Mouse (Mus musculus) layer of hippocampus, postnatal 36 days (tissue): Measurements from ENCODE around the gene Prm3. TPM values are rescaled to one million over a fixed set of nuclear protein-coding genes. Genes with fewer than 3 reads are reported as not detected.
"Not testable (repeated sequence)": the region's sequence is repeated elsewhere in the genome, so short reads cannot be mapped to it uniquely, and the experiment has no call there.

Experiments used
- DNase-seq, 2 experiments: peaks; one replicate each; pipeline ENCODE4 v3.0.0; 2022
- total RNA-seq, 2 experiments: library from RNA; stranded (reverse); gene quantifications; 2 replicates each; pipeline ENCODE4 v1.2.3; 2021

Prm3 gene
- not detected for total RNA-seq

DNA sequence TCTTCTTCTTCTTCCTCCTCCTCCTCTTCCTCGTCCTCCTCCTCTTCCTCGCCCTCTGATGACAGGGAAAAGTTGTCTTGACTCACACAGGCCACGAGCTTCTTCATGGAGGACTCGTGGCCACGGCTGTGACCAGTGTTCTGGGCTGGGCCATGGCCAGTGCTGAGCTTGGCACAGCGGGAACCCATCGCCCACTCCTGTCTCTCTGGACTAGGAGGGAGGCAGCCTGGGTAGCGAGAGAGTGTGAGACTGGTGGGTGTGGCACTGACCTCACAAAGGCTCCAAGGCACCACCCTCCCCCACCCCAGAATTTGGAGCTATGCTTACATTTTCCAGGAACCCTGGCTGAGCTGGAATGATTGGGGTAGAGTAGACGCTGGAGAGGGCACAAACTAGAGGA, at the start of gene Prm3:
Gene Prm3, minus strand, starts transcription at position 213 of the 400 bp plus-strand sequence.
- no peak for DNase-seq

DNA sequence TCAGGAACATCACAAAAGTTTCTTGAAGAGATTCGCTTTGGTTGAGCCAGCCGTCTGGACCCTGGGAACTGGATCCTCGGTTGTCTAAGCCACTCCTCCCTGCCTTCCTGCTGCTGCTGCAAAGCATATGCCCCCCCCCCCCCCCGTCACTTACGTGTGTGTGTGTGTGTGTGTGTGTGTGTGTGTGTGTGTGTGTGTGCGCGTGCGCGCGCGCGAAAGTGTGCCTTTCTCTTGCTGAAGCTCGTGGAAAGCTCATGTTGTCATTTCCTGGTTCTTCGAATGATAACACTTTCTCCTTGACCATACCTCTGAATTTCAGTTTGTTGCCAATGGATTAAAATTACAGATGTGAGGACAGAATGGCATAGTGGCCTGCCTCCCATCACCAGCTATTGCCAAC, 49.3 kb upstream of the Prm3 start:
- no peak for DNase-seq

DNA sequence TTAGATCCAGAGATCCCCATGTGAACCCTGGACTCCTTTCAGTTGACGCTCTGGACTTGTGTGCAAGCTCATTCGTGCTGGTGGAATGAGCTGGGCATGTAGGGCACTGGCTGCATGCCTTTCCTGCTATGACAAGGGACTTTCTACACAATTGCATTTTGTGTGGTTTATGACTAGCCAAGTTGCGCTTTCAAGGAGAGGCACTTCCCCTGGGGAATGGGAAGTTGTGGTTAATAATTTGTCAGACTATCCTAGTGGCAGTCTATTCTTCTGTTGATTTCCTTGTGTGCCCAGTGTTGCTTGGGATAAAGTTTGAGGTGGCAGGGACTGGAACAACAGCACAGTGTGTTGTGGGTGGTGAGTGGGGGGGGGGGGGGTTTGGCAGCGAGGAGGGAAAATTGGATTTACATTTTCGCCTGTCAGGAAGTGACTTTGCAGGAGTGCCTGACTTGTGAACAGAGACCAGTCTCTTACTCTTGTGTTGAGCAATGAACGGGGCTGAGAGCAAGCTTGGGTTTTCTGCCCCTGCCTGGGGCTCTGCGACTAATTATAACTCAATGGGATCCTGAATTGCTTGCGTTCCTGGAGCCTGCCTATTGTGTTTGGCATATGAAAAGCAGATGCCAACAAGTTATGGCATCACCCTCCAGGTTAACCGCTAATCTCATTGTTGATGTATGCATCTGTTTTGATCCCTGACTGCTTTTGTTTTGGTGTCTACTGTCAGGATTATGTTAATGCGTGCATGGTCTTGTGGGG, 48.0 kb upstream of the Prm3 start:
- no peak for DNase-seq

DNA sequence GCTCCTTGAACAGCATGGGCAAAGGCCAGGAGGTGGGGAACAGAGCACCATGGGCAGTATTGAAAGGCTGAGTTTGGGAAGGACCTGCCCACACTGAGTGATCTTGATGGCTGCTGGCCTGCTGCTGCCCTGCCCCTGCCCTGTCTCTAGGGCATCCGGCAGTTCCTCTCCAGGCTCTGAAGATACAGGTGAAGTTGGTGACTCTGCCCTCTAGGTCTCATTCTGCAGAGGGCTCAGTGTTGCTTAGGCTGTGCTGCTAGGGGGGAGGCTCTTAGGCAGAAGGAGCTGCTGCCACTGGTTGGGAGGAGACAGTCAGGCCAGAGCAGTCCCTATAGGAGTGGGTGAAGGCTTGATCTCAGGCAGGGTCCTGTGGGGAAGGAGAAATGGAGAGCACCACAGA, 47.2 kb upstream of the Prm3 start:
- no peak for DNase-seq

DNA sequence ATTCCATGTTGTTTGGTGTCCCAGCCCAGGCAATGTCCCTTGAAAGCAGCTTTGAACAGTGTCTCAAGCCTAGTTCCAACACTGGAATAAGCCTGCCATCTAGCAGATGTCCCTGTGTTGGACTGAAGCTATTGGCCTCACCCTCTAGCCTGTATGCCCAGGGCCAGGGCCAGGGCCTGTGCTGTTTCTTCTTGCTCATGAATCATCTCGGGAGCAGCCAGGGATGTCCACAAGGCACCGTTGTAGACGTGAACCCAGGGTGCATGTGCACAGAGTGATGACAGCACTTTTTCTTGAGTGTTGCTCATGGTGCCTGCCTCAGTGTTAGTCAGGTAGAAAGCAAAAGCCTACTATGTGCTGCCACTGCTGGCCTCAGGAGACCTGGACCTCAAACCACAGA, 46.5 kb upstream of the Prm3 start:
- DNase-seq = no peak

DNA sequence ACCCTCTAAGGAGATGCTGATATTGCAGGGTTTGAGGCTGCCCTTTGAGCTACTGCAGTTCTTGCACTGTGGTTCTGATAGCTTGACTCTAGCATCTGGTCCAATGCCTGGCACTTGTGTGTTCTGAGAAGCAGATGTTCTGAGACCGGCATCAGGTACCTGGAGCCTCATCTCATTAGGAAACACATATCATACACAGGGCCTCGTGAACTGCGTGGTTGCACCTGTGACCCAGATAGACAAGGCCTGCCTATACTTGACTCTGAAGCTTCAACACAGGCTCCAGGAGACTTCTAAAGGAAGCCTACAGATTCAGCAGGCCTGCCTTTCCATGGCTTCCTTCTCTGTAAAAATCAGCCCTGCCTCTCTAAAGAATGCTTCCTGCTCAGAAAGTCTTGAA, 45.7 kb upstream of the Prm3 start:
- DNase-seq = no peak

DNA sequence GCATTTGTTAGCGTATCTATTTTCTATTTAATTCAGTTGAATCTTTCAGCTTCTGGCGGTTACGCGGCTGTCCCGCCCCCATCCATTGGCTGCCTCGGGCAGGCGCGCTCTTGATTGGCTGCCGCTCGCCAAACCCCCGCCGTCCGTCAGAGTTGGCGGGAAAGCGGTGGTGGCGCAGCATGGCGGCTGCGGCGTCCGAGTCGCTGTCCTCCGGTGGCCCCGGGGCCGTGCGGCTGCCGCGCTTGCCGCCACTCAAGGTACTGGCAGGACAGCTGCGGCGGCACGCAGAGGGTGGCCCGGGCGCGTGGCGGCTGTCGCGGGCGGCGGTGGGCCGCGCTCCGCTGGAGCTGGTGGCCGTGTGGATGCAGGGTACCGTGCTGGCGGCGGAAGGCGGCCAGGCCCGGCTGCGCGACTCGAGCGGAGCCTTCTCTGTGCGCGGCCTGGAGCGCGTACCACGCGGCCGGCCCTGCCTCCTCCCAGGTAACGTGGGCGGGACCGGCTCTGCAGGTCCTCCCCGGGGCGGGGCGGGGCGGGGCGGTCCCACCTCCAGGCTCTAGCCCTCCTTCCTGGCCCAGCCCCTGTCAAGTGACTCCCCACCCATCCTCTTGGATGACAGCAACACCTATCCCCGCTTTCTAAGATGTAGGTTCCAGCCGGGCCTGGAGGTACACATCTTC, 44.3 kb upstream of the Prm3 start, which contains the start of gene Rmi2:
Gene Rmi2, plus strand, starts transcription at position 149 of the 677 bp plus-strand sequence.
- DNase-seq = peak; percentile 81 to 82

DNA sequence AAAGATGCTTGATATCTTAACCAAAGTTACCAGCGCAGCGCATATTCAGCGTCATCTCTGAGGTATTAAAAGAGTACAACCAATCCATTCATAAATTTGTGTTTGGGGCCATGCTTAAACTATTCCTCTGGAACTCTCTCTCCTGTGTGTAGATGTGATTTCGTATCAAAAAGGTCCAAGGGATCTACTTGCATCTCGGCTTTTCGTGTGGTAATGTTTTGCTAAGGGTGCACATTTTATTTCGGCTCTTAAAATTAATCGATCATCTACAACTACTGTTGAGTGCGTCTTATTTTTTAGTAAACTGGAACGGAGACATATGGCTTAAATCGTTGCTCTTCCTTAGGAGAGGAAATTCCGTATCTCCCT, 43.8 kb upstream of the Prm3 start:
- DNase-seq = no peak

DNA sequence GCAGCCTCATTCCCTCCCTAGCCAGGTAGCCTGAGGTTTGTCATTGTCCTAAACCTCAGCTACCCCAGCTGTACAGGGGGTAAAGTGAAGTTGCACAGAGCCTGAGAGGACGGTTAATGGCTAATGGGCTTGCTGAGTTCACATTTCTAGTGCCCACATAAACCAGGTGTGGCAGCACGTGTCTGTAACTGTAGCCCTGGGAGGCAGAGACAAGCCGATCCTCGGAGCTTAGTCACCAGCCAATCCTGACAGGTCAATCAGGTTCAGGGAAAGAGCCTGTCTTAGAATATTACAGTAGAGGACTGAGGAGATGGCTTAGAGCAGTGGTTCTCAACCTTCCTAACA, 37.7 kb upstream of the Prm3 start:
- DNase-seq = no peak

DNA sequence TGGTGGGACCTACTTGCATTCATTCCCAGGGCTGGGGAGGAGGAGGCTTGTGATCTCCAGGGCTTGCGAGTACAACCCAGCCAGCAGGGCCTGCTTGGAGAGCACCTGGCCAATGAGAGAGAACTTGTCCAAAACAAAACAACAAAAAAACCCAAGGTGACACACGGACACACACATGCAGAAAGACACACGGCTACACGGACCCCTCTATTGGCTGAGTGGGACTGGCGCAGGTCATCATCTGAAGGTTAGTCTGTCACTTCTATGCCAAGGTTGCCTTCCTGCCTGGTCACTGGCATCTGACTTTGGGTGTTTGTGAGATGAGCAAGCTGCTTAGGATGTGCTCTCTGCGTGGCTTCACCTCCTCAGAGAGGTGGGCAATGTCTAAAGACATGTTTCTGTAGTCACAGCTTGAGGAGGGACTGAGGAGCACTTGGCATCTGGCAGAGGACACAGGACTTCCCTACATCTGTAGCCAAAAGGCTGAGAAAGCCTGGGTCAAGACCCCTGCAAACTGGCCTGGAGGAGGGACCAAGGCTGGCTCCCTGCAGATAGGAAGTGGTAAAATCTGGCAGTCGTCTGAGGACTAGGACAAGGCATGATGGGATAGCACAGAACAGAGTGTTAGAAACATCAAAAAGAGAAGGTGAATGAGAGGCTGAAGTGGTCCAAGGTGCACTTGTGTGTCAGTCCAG, 37.2 kb upstream of the Prm3 start:
- DNase-seq = no peak

DNA sequence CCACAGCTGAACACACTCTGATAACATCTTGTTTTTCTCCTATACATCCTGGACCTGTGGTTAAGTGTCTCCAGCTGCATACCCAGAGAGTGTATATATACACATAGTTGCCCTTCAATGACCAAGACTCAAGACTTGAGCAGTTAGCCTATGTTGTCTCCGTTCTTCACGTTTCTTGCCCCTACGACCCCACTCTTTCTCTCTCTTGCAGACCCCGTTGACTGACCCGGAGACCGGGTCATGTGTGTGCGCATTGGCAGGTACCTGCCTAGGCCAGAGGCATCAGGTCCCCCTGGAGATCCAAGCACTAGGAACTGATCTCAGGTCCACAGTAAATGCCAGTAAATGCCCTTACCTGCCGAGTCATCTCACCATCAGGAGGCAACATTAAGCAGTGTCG, 36.6 kb upstream of the Prm3 start:
- no peak for DNase-seq

DNA sequence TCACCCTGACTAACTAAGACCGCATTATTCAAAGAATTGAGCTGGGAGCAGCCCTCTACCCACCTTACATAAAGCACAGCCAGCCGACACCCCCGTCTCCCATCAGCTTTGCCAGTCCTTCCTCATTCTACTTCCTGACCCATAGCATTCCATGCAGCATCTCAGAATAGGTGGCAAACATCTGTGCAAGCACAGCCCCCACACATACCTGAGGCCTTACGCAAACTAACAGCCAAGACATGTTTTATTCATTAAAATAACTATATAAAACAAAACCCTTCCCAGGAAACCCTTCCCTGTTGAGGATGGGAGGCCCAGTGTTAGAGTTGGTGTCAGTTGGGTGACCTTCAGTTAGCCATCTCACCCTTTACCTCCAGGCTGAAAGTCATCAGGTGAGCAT, 35.1 kb upstream of the Prm3 start:
- no peak for DNase-seq

DNA sequence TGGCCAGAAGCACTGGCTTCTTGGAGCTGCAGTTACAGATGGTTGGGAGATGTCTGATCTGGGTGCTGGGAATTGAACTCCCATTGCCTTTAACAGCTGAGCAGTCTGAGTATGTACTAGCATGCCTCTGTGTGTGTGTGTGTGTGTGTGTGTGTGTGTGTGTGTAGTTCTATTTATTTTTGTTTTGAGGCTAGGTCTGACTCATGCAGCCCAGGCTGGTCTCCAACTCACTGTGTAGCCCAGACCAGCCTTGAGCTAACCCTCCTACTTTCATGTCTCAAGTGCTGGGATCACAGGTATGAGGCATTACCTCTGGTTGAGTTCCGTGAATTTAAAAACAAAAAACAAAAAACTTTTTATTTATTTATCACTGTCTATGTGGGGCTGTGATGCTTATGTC, 33.8 kb upstream of the Prm3 start:
- no peak for DNase-seq

DNA sequence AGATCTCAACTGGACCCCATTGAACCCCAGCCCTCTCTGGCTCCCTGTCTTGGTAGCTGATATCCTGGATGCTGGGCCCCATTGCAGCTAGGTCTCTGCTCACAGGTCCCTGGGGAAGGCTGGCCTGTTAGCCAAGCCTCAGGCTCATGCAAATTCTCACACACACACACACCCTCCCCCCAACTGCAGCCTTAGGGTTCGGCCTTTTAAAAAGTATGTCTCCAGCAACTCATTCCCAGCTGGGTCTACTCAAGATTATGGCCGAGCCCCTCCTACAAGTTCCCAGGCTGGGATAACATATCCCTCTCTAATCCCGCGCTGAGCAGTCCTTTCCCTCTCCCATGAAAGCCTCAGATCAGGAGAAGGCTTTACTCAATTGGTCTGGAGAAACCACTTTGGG, 30.7 kb upstream of the Prm3 start:
- DNase-seq = no peak

DNA sequence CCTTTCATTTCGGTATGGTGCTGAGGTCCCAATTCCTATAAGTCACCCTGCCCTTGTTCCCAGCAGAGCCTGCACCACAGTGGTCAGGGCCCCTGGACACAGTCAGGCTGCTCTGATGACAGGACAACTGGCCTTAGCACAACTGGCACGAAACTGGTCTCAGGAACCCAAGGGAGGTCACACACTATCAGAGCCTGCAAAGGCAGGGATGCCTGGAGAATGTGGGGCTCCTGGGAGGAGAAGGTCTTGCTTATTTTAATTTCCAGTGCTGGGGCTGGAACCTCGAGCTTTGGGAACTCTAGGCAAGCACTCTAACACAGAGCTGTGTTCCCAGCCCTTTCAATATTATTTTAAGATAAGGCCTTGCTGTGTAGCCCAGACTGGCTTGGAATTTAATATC, 29.3 kb upstream of the Prm3 start:
- DNase-seq = no peak

DNA sequence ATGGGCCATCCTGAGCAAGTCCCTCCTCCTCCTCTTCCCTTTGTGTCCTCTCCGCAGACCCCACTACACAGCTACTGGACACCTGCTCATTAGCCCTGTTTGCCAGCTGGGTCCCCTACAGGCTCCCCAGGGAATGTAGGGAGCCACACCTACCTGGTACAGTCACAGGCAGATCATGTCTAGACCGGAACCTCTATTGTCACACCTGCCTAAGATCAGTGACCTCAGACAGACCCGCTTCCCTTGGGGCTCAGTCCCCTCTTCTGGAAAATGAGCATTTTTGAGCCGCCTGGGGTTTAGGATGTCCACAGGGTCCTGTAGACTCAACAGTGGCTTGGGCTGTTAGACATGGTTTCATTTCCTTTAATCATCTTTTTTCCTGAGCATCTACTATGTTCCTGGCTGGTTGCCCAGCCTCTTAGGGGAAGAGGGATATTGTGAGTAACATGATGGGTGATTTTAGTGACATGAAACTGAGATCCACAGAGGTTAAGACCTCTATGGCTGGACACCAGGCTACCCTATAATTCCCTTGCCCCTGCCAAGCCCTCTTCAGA, 27.9 kb upstream of the Prm3 start:
- DNase-seq = no peak

DNA sequence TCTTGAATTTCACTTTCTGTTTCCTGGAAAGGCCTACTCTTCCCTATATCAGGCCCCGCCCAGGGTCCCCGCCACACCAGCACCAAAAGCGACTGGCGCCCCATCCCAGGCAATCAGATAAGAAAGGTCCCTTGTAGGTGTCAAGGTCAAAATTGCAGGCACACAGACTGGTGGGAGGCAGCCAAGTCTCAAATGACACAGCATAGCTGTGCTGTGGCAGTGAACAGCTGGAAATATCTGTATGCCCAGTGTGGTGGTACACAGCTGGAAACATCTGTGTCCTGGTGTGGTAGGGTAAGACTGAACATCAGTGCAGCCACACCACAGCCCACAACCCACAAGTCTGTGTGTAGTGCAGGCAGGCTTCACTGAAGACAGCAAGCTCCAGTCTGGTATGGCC, 24.1 kb upstream of the Prm3 start:
- DNase-seq = no peak

DNA sequence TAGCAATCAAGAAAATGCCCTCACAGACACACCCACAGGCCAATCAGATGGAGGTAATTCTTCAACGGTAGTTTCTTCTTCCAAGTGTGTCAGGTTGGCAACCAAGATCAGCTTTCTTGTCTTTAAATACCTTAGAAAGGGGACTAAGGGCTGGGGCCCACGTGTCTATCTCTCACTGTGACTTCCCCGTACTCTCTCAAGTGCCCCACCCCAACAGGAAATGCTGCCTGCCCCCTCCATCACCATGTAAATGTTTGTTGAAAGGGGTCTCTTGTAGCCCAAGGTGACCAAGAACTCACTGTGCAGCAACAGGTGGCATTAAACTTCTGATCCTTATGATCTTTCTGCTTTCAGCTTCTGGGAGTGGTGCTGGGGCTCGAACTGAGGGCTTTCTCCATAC, 23.0 kb upstream of the Prm3 start:
- no peak for DNase-seq

DNA sequence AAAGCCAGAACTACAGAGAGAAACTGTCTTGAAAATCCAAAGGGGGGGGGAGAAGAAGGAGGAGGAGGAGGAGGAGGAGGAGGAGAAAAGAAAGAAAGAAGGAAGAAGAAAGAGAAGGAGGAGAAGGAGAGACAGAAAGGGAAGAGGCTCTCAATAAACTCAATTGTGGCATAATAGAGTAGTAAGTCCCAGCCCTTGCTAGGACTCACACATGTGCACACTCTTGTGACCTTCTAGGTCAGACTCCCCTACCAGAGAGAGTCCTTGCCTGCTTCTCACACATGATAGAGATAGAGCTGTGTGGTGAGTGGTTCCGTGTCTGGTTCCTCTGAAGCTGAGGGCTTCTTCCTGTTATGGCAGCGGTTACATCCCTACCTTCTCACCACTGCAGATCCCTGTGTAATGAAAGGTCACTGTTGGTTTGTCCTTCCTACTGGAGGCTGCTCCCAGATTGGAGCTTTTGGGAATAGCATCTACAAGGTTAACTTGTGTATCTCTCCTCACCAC, 22.2 kb upstream of the Prm3 start, which contains the start of gene Gm11172:
Gene Gm11172, plus strand, starts transcription at position 51 of the 507 bp plus-strand sequence.
- no peak for DNase-seq

DNA sequence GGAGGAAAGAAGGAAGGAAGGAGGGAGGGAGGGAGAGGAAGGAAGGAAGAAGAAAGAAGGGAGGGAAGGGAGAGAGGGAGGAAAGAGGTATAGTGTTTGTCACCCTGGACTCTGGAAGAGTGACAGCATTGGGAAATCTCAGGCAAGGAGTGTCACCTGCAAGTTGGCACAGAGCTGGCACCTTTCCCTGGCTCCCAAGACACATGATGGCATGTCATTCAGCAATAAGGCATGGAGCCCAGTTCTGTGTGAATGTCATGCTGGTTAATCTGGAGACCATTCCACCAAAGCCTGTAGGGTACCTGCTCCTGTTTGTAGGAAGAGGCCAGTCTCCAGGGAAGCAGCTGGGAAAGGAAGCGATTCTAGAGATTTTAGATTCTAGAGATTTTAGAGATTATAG, 19.7 kb upstream of the Prm3 start:
- no peak for DNase-seq

DNA sequence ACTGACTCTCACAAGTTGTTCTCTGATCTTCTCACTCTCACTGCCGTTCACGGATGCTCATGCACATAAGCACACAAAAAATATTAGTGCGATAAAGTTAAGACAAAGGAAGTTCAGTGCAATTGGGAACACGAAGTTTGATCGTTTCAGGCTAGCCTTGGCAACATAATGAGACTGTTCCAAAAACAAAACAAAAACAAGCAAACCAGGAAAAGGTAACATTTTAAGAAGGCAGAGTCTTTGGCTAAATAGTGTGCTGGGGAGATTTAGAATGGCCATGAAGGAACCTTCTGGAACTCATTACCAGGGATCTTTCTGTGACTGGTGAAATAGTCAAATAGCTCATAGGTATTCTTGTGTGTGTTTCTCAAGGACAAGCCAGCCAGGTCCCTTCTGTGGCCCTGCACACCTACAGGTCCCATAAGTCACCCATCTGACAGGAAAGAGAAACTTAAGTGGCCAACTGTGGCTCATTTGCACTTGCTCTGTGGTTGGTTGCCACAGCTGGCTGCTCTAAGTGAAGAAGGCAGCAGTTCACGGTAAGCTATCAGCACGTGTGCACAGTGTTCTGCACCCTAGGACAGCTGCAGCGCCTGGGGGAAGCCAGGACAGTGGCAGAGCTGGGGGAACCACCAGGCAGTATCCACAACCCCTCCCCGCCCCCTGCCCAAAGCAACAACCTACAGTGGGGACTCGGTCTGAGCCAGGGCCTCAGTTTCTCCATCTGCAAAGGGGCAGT, 15.2 kb upstream of the Prm3 start, which contains the start of gene Prm1:
Gene Prm1, minus strand, starts transcription at position 51 of the 739 bp plus-strand sequence.
- no peak for DNase-seq

DNA sequence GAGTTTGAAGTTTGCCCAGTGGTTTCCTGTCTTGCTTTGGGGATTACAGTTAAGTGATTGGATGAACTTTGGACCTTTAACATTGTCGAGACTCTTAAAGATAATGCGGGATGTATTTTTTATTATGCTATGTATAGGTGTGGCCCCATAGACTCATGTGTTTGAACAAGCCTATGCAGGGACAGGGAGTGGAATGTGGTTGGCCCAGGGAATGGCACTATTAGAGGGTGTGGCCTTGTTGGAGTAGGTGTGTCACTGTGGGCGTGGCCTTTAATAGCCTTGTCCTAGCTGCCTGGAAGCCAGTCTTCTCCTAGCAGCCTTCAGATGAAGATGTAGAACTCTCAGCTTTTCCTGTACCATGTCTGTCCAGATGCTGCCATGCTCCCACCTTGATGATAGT, 11.7 kb upstream of the Prm3 start:
- not testable (repeated sequence) for DNase-seq
